Mouse (Mus musculus) right cerebral cortex, adult 18-20 months (tissue): ENCODE measurements around the gene Inha.

Source experiments
- DNase-seq: peaks from one replicate; pipeline ENCODE4 v3.0.0; 2022; ENCODE audit warnings: mixed read lengths

The Inha gene

GRCm38 (mm10) chr1:75521321-75522031, 14.6 kb downstream of the Inha start, which contains the start of gene Stk11ip:
Gene Stk11ip, plus strand, starts transcription at chr1:75521529.
- peak; percentile 91 for DNase-seq

- no peak for DNase-seq
These were observed 17.8 kb downstream of the Inha start for GRCm38 (mm10) chr1:75524679-75525078.

GRCm38 (mm10) chr1:75530546-75530945, 23.7 kb downstream of the Inha start:
- DNase-seq = no peak

GRCm38 (mm10) chr1:75532280-75533172, 25.6 kb downstream of the Inha start:
- DNase-seq = no peak

GRCm38 (mm10) chr1:75533325-75534252, 26.7 kb downstream of the Inha start:
- no peak for DNase-seq

- no peak for DNase-seq
These were observed 30.7 kb downstream of the Inha start for GRCm38 (mm10) chr1:75537587-75537986.

- DNase-seq = no peak
These were observed 31.8 kb downstream of the Inha start for GRCm38 (mm10) chr1:75538597-75539190.

GRCm38 (mm10) chr1:75541496-75541895, 34.6 kb downstream of the Inha start:
- DNase-seq = no peak

GRCm38 (mm10) chr1:75544351-75544750, 37.5 kb downstream of the Inha start:
- no peak for DNase-seq

GRCm38 (mm10) chr1:75545965-75546956, 39.4 kb downstream of the Inha start, which contains the start of gene Slc4a3:
Gene Slc4a3, plus strand, starts transcription at chr1:75546266.
- DNase-seq = peak; percentile 65

- DNase-seq = no peak
These were observed 40.5 kb downstream of the Inha start for GRCm38 (mm10) chr1:75547351-75547750.

GRCm38 (mm10) chr1:75548083-75548482, 41.2 kb downstream of the Inha start:
- no peak for DNase-seq

GRCm38 (mm10) chr1:75548871-75549270, 42.0 kb downstream of the Inha start:
- no peak for DNase-seq

GRCm38 (mm10) chr1:75549289-75550279, 42.7 kb downstream of the Inha start:
- DNase-seq = no peak

- no peak for DNase-seq
These were observed 43.7 kb downstream of the Inha start for GRCm38 (mm10) chr1:75550586-75550985.

GRCm38 (mm10) chr1:75555680-75556079, 48.8 kb downstream of the Inha start:
- DNase-seq = no peak

- DNase-seq = peak; percentile 73
These were observed 49.4 kb downstream of the Inha start for GRCm38 (mm10) chr1:75556143-75556781.

GRCm38 (mm10) chr1:75557041-75557440, 50.2 kb downstream of the Inha start:
- DNase-seq = no peak
